Mouse (Mus musculus) central nervous system, embryonic 14 days (tissue): ENCODE measurements around the gene Psmd14. TPM values are rescaled to one million over a fixed set of nuclear protein-coding genes. Genes with fewer than 3 reads are reported as not detected.

Experiments used
- polyA plus RNA-seq: library from polyadenylated mRNA; depleted of rRNA; stranded (reverse); fragments of >200 nt; gene quantifications from 2 replicates; pipeline ENCODE4 v1.2.3, GENCODE M21; 2012; rRNA removed

Gene Psmd14
- 110 and 121 TPM in 2 replicates for polyA plus RNA-seq

DNA sequence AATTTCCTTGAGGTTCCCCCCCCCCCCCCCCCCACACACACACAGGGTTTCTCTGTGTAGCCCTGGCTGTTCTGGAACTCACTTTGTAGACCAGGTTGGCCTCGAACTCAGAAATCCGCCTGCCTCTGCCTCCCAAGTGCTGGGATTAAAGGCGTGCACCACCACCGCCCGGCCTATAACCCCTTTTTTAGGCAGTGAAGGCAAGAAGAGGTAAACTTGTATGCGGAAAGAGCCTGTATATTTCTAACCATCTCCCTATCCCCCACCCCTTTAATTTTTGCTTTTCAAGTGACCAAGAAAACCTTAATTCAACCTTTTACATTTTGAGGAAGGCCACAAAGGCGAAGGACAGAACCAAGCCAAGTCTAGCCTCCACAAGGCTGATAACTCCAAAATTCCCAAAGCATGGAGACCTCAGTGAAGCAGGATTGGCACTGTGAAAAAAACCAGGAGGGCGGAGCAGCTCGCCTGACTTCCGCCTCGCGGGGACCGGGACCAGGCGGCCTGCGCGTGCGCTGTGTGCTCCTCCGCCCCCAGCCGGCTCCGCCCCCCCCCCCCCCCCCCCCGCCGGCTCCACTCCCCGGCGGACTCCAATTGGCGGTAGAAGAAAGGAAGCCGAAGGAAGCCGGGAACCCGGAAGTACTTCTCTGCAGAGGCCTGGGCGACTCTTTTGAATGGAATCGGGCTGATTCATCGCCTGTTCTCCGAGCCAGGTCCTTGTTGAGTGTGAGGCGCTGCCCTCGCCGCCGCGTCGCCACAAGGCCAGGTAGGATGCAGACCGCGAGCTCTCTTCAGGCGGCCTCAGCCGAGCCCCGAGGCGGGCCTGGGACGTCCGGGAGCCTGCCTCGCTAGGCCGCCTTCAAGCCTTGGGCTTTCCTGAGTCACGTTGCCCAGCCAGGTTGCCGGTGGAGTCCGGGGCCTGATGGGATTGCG, at the start of gene Psmd14:
Gene Psmd14 (plus strand): TSS at position 587 of the 933 bp plus-strand sequence.

DNA sequence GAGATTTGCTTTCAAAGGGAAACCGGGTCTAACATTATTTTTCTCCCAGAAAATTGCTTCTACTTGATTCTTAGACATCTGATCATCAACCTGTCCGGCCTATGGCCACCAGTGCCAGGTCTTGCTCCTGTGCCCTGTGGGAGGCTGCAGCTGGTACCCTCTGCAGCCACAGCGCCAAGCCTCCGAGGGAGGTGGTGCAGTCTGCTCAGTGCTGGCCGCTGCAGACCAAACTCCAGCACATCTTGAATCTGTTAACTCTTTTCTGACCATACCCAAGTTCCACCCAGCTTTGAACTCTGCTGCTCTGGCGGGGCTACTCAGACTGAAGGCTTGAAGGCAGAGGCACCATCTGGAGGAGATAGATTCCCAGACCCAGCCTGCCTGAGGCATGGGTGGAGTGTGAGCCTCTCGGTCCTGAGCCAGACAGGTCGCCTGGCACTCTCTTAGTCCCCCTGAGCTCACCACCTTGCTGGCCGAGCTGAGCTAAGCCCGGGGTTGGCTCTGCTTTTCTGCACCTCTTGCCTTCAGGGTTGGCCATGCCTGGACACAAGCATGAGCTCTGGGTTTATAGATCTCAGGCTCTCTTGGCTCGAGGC, 91.3 kb downstream of the Psmd14 start, which contains the start of gene Tbr1:
Gene Tbr1 (plus strand): TSS at position 275 of the 596 bp plus-strand sequence.

Other genes starting within 250 kb of the Psmd14 start
- gene Tank, start 133.1 kb upstream of the Psmd14 start, polyA plus RNA-seq, result 20.8 and 21.1 TPM in 2 replicates
- gene Tbr1, start 91.2 kb downstream of the Psmd14 start, polyA plus RNA-seq, result 35.6 and 71.2 TPM in 2 replicates